Mouse (Mus musculus): ENCODE results near the gene Car3.

GRCm38 (mm10) chr3:14911992-14912582 lies 48.8 kb downstream of the Car3 start:
- TF ChIP-seq CTCF (IDR thresholded peaks at IDR 0.05; ENCODE audit: borderline replicate concordance, extremely low read depth, insufficient read depth, insufficient read length) (no peak), POLR2A (IDR thresholded peaks at IDR 0.05; ENCODE audit: borderline replicate concordance, extremely low read depth, insufficient read depth, insufficient read length, poor library complexity, severe bottlenecking) (no peak)
